Mouse (Mus musculus): ENCODE results near the gene Osbpl8.

DNA sequence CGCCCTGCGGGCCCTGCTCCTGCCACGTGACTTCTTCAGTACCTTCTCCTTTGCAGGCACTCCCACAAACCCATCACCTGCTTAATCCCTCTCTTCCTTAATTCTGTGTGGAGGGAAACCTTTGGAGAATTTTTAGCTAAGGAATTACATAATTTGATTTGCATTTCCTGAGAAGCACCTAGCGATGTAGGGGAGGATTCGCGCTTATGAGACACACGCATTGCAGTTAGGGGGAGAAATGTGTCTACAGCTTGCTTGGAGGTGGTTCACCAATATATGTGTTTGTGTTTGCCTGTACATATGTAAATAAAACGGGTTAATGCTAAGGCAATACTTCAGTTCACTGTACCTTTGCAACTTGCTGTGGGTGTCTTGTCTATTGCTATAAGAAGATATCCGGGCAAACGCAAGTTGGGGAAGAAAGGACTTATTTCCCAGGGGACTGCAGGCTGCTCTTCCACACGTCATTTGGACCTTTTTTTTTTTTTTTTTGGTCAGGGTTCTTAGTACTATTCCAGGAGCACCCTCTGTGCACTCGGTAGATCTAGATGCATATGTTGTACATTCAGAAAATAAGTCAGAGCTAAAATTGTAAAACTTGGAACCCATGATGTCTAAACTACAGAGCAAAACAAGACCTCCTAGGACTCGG lies 144.4 kb downstream of the Osbpl8 start:
- TF ChIP-seq CTCF (IDR thresholded peaks at IDR 0.05; ENCODE audit: extremely low read depth, insufficient read depth, insufficient read length, insufficient replicate concordance) (no peak), POLR2A (IDR thresholded peaks at IDR 0.05; ENCODE audit: low read depth, low read length) (no peak)
